15 mouse cellular contexts compared by ENCODE assay signal in the genomic region with DNA sequence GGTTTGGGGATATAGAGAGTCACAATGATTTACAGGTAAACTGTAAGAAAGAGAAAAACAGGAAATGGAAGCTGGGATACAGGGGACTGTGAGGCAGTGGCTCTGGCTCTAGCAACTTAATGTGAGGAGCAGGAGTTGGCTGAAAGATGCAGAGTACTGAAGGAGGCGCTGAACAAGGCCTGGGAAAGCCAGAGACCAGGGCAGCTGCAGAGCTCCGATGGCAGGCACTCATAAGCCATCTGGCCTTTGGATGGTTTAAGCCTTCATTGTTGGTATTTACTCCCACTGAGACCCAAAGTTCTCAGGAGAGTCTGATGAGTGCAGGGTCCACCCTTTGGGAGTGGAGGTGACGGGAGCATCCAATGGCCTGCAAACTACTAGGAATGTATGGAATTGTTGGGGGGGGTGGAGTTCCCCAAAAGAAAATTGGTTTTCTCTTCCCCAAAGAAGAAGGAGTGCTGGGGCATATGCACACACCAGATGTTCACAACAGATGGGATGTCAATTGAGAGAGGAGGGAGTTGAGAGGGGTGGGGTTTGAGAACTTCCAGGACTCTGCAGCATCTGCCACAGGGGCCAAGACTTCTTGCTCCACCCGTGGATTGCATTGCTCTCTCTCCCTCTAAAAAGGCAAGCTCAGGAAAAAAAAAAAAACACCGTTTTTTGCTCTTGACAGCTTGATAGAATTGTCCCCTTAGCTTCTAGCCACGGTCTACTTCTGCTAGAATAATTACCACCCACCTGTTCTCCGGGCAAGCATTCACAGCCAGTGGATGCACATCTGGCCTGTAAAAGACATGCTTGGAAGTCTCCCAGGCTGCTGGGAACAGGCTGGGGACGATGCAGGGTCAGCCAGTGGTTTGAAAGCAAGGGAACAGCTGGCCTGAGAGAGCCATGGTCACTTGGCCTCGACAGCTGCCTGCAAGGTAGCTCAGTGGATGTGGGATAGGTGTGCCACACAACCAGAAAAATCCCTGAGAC. TPM values are rescaled to one million over a fixed set of nuclear protein-coding genes. Genes with fewer than 3 reads are reported as not detected.
DNase-seq lines count a peak whose midpoint lies in the region; ATAC-seq and TF ChIP-seq lines count a peak whose summit lies in the region.
"Had no signal": no experiment of that assay in that cellular context is flagged by ENCODE, and none has a peak within 500 bp of the region (broad histone marks: within the 10 kb centered on the region; RNA-seq: fewer than 3 reads in every experiment).

No protein-coding gene starts in this region.

- DNase-seq in heart, postnatal 10 days, result peak; percentile 48 to 57
- no peak for DNase-seq in ES-E14 (ENCODE audit: low read depth, low spot score)
- peak; percentile 75 for DNase-seq in embryonic facial prominence, embryonic 14.5 days (ENCODE audit: low spot score)
- peak; percentile 32 for DNase-seq in heart, postnatal 4 days
- DNase-seq in adrenal gland, adult 2 months, result no peak
- DNase-seq in right cerebral cortex, postnatal 25 days, result no peak
- DNase-seq: cerebellum, postnatal 10 days; kidney, adult 8-10 months; kidney, postnatal 4 days; thymus, postnatal 36 days had no signal

- intact Hi-C loops in heart, postnatal 10 days (cut with DNase I), result no loop called here

- no peaks in the 10 kb centered on the region for H3K27me3 ChIP-seq in heart, embryonic 11.5 days (ENCODE audit: control insufficient read depth, insufficient read depth, low read length)
- H3K27me3 ChIP-seq in embryonic facial prominence, embryonic 14.5 days (replicated peaks; ENCODE audit: control insufficient read depth, insufficient read depth, low read length), result no peaks in the 10 kb centered on the region
- H3K27me3 ChIP-seq: neural tube, embryonic 12.5 days had no signal

- no peak overlapping the region for H3K4me2 ChIP-seq in heart, embryonic 11.5 days
- no peak overlapping the region for H3K4me2 ChIP-seq in embryonic facial prominence, embryonic 14.5 days (ENCODE audit: low read depth, low read length)
- H3K4me2 ChIP-seq: neural tube, embryonic 12.5 days had no signal

- no peak for ATAC-seq in heart, embryonic 11.5 days (replicated peaks; ENCODE audit: insufficient number of reproducible peaks, low FRiP score, low TSS enrichment)
- ATAC-seq in embryonic facial prominence, embryonic 14.5 days (ENCODE audit: low read depth), result peak; percentile 79; the same call in 1 of the 2 replicates

- no peak overlapping the region for H3K27ac ChIP-seq in heart, embryonic 11.5 days (ENCODE audit: low read depth, low read length)
- no peak overlapping the region for H3K27ac ChIP-seq in ES-E14 (ENCODE audit: insufficient read depth, low read depth, low read length, poor library complexity, severe bottlenecking)
- no peak overlapping the region for H3K27ac ChIP-seq in embryonic facial prominence, embryonic 14.5 days (replicated peaks; ENCODE audit: low read depth, low read length)
- H3K27ac ChIP-seq: heart, adult 2 months; liver, embryonic 14.5 days; neural tube, embryonic 12.5 days had no signal

- H3K36me3 ChIP-seq in heart, embryonic 11.5 days (ENCODE audit: control insufficient read depth, insufficient read depth, low read length), result no peaks in the 10 kb centered on the region
- no peaks in the 10 kb centered on the region for H3K36me3 ChIP-seq in ES-E14 (ENCODE audit: control insufficient read depth, insufficient read depth, low read length, poor library complexity, severe bottlenecking)
- no peaks in the 10 kb centered on the region for H3K36me3 ChIP-seq in embryonic facial prominence, embryonic 14.5 days (ENCODE audit: control insufficient read depth, insufficient read depth, low read length)
- H3K36me3 ChIP-seq: neural tube, embryonic 12.5 days had no signal

- in situ Hi-C loops in ES-E14 (cut with MboI; ENCODE audit: low sequenced_read_pairs in 2 of 2, unreplicated experiment in 2 of 2), result no loop called here

- H3K4me3 ChIP-seq in heart, embryonic 11.5 days (ENCODE audit: low read depth, low read length), result no peak overlapping the region
- no peak overlapping the region for H3K4me3 ChIP-seq in ES-E14 (ENCODE audit: insufficient read depth in 1 of 2, low read depth in 1 of 2, low read length in 2 of 2, poor library complexity in 1 of 2, severe bottlenecking in 1 of 2)
- no peak overlapping the region for H3K4me3 ChIP-seq in embryonic facial prominence, embryonic 14.5 days (ENCODE audit: low read depth, low read length)
- H3K4me3 ChIP-seq: heart, adult 2 months; neural tube, embryonic 12.5 days had no signal

- no peaks in the 10 kb centered on the region for H3K9me3 ChIP-seq in heart, embryonic 11.5 days (replicated peaks; ENCODE audit: control insufficient read depth, low read length)
- no peaks in the 10 kb centered on the region for H3K9me3 ChIP-seq in ES-E14 (ENCODE audit: control insufficient read depth, insufficient read depth, low read depth, low read length)
- H3K9me3 ChIP-seq in embryonic facial prominence, embryonic 14.5 days (ENCODE audit: control insufficient read depth, low read length), result no peaks in the 10 kb centered on the region
- H3K9me3 ChIP-seq: neural tube, embryonic 12.5 days had no signal

- 65% methylated on average over 9 of the region's 9 CpGs for WGBS in heart, embryonic 11.5 days (ENCODE audit: insufficient replicate concordance)
- WGBS in embryonic facial prominence, embryonic 14.5 days, result 38% methylated on average over 9 of the region's 9 CpGs

- no peak overlapping the region for H3K9ac ChIP-seq in heart, embryonic 11.5 days (ENCODE audit: low read depth, low read length)
- H3K9ac ChIP-seq in ES-E14 (ENCODE audit: insufficient read depth, low read depth, low read length, poor library complexity, severe bottlenecking), result no peak overlapping the region
- no peak overlapping the region for H3K9ac ChIP-seq in embryonic facial prominence, embryonic 14.5 days (ENCODE audit: low read depth, low read length)
- H3K9ac ChIP-seq: liver, embryonic 14.5 days; neural tube, embryonic 12.5 days had no signal

- H3K4me1 ChIP-seq in heart, embryonic 11.5 days (ENCODE audit: control insufficient read depth, insufficient read depth, low read length), result peaks cover 9% of the 10 kb centered on the region
- 0 out of 4 replicates have a peak, but pooled peaks cover 0 to 2% of the 10 kb centered on the region in 2 experiments for H3K4me1 ChIP-seq in ES-E14 (ENCODE audit: control insufficient read depth in 2 of 2, insufficient read depth in 2 of 2, low read length in 2 of 2, poor library complexity in 1 of 2)
- no peaks in the 10 kb centered on the region; the same call in 1 of the 2 replicates for H3K4me1 ChIP-seq in embryonic facial prominence, embryonic 14.5 days (ENCODE audit: control insufficient read depth, insufficient read depth, low read length)
- H3K4me1 ChIP-seq: neural tube, embryonic 12.5 days had no signal

TF ChIP-seq in ES-E14, 5 proteins besides CTCF, POLR2A, EP300 and RAD21:
- TF ChIP-seq ZNF384 (IDR thresholded peaks at IDR 0.05; ENCODE audit: low read depth, low read length) (peak; percentile 62; the same call in 1 of the 2 replicates), MAFK (IDR thresholded peaks at IDR 0.05; ENCODE audit: insufficient read depth, low read depth, low read length) (no peak), HCFC1 (IDR thresholded peaks at IDR 0.05; ENCODE audit: borderline replicate concordance, insufficient read depth, low read length) (no peak), ZC3H11A (IDR thresholded peaks at IDR 0.05; ENCODE audit: borderline replicate concordance, low read depth, low read length) (no peak), CHD2 (IDR thresholded peaks at IDR 0.05; ENCODE audit: low read depth, low read length) (no peak)

RNA-seq across cellular contexts. Expression of a gene that starts 17.6 kb away (rescaled TPM):
- total RNA-seq in heart, postnatal 10 days (2021), result 1 to 10 TPM; 5.6 to 6.1 TPM
- 0.21 and 0.37 TPM in 2 replicates for polyA plus RNA-seq in heart, embryonic 11.5 days (2014; fragmentation: Nextera tagmentation; extraction: Ambion mirVana)
- 1.8 and 2.7 TPM in 2 replicates for total RNA-seq in ES-E14 (2012; rRNA removed)
- 9.2 and 11.2 TPM in 2 replicates for polyA plus RNA-seq in embryonic facial prominence, embryonic 14.5 days (2014; fragmentation: Nextera tagmentation; extraction: Ambion mirVana)
- 1 to 10 TPM; 7.6 to 8.9 TPM for total RNA-seq in heart, postnatal 4 days (2021)
- 10 to 100 TPM in 1 of 2 experiments, 1 to 10 TPM in 1; 6.6 to 11.9 TPM for total RNA-seq in adrenal gland, adult 2 months (2021)
- polyA plus RNA-seq in adrenal gland, adult 2 months (2012; rRNA removed), result 11.8 and 16.1 TPM in 2 replicates
- total RNA-seq: hematopoietic stem cell, adult 5-6 weeks had no signal

Comparison
In these comparisons a context has a peak if more than half of its experiments do, and no peak if none do; other contexts are left out.
1. DNase-seq: peak in heart, postnatal 10 days (2 of 2), embryonic facial prominence, embryonic 14.5 days (single experiment) and heart, postnatal 4 days (single experiment); none in ES-E14 (single experiment), adrenal gland, adult 2 months (single experiment) and right cerebral cortex, postnatal 25 days (single experiment).